Mouse (Mus musculus) megakaryocyte, embryonic 14.5 days (primary cell): ENCODE measurements around the gene Znrf1.
"Not testable (repeated sequence)": the region's sequence is repeated elsewhere in the genome, so short reads cannot be mapped to it uniquely, and the experiment has no call there.

Source experiments
- FLI1 ChIP-seq: IDR thresholded peaks from 2 replicates; pipeline ENCODE4 v1.6.1; 2012; ENCODE audit warnings: low read length, inconsistent platforms, mixed read lengths
- GATA1 ChIP-seq: IDR thresholded peaks from 3 replicates; pipeline ENCODE4 v1.6.1; 2012; ENCODE audit warnings: mixed read lengths, low read length, inconsistent platforms, borderline replicate concordance

- TF ChIP-seq GATA1, FLI1: not testable (repeated sequence)
Observed at GRCm38 (mm10) chr8:111644286-111645051, 108.6 kb downstream of the Znrf1 start.
